Mouse (Mus musculus) thymus, postnatal 0 days (tissue): ENCODE measurements around the gene Magoh. TPM values are rescaled to one million over a fixed set of nuclear protein-coding genes. Genes with fewer than 3 reads are reported as not detected.
A peak's percentile ranks its signal among the peaks of the same experiment; 100 is the strongest.

ENCODE experiments used
- DNase-seq: peaks from one replicate; pipeline ENCODE4 v3.0.0-alpha.2; 2015; ENCODE audit warnings: low spot score
- polyA plus RNA-seq: library from polyadenylated mRNA; unstranded; fragments of >200 nt; fragmentation: Nextera tagmentation; extraction: Ambion mirVana; gene quantifications from 2 replicates; pipeline ENCODE4 v1.2.1, GENCODE M21; 2015

Magoh gene
- polyA plus RNA-seq, 1 experiment from 2014 or later = 293 TPM

DNA sequence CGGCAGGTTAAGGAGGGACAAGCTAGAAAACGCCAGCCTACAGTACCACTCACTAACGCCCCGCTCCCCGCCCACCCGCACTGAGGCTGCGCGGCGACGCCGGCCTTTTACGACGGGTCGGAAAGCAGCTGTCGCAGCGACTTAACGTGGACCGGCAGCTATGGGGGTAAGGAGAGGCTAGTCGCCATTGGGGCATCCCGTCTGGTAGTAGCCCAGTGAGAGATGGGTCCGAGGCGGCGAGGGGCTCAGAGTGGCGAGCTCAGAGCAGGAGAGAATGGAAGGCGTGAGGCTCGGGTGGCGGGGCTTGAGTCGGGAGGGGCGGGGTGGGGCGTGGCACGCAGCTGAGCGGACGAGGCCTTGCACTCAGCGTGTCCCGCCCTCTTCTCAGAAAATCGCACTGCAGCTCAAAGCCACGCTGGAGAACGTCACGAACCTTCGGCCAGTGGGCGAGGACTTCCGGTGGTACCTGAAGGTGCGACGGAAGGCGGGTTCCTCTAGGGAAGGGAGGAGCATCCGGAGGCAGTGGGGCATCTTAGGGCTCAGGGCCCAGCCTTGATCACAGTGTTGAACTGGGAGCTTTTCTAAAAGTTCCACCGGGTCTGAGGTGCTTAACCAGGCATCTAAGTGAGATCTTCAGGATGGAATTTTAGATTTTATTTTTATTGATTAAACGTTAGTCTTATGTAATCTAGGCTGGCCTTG lies 10.3 kb downstream of the Magoh start, which contains the start of gene 0610037L13Rik:
0610037L13Rik (plus strand) TSS at position 83 of the 702 bp plus-strand sequence.
- peak; percentile 95 for DNase-seq

DNA sequence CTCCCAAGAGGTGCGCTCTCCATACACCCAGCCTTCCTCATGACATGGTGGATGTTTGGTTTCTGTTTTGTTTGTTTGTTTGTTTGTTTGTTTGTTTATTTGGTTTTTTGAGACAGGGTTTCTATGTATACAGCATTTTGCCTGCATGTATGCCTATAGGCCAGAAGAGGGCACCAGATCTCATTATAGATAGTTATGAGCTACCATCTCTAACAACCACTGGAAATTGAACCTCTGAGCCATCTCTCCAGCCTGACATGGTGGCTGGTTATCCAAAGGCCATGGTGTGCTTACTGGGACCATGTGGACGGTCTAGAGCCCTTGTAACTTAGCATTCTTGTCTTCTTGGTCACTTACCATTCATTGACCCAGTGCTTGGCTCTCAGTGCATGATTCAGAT lies 13.1 kb downstream of the Magoh start:
- peak; percentile 34 for DNase-seq

DNA sequence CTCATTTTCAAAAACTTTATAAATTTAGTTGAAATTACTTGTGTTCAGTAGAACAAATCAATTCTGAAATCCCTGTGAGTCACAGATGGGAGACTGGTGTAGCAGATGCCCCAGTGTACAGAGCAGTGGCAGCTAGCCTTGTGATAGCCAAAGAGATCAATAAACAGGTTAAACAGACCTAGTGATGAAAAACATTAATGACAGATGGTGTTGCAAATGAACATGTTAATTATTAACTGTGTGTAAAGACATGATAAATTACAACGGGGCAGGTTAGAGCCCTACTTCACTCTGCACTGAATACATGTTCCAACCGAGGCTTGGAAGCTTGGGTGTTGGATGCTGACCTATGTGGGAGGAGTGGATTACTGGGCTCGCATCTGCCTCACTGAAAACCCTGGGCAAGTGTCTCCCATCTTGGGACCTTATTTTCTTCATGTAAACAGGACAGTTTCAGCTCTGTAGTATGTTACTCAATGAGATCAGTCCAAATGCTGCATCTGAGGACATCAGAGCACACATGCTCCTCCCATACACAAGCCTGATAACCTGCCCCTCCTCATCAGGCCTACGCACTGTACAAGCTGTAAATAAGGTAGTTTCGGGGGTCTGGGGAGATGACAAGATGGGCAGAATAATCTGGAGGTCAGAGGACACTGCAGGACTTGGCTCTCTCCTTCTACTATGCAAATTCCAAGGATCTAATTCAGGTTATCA lies 19.8 kb downstream of the Magoh start:
- DNase-seq = no peak

DNA sequence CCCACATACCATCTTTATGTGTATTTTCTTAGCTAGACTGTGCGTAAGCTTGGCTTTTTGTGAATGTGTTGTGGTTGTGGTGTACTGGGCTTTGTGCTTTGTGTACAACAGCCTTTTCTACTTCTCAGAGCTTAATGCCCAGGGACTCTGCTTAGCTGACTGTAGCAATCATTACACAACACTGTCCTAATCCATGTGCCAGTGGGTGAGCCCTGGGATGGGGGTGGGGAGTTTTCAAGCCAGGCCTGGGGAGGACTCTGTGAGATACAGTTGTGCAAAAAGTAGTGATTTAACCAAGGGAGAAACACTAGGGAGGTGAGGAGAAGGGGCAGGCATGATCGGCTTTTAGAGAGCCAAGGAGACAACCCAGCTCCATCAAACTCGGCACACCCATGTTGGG lies 20.7 kb downstream of the Magoh start:
- DNase-seq = no peak

DNA sequence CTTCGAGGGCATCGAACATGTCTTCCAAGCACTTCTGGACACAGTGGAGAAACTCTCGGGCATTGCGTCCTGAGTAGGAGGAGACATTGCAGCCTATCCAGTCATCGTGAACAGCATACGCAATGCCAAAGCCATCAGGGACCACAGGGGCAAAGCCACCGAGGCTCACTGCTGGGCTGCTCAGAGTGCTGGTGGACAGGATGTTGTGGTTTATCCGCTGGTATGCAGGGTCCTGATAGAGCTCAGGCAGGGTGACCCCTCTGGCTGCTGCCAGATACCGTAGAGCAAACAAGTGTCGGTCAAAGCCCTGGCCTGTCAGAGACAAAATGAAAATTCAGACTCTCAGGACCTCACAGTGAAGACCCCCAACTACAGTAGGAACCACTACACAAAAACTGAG lies 24.7 kb downstream of the Magoh start:
- no peak for DNase-seq

DNA sequence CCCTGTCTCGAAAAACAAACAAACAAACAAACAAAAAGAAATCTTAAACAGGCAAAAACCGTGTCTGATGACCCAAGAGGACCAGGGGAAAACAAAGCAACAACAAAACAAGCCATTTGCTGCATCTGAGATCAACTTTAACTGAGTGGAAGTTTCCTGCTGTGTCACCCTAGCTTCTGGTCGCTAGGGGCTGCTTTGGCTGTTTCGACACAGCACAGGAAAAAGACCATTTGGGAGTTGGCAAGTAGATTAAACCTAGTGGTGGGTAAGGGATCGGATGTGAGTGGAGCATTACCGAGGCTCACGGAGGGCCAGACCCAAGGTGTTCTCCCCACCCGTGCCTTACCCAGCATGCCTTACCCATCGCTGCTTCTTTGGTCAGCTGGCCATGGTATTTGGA lies 27.0 kb downstream of the Magoh start:
- DNase-seq = no peak

DNA sequence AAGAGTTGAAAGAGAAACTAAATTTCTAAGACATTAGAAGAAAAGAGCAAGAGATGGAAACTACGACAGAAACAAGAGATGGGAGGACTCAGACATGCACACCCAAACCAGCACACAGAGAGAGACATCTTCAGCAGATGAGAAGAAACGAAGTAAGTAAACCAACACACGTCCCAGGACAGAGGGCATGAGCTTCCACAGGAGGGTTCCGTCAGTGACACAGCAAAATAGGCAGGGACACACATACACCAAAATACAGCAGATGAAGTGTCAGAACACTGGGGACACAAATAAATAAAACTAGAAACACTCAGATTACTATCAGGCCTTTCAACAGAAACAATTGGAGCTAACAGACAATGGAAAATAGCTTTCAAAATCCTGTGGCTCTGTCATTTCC lies 30.5 kb downstream of the Magoh start:
- DNase-seq = no peak

DNA sequence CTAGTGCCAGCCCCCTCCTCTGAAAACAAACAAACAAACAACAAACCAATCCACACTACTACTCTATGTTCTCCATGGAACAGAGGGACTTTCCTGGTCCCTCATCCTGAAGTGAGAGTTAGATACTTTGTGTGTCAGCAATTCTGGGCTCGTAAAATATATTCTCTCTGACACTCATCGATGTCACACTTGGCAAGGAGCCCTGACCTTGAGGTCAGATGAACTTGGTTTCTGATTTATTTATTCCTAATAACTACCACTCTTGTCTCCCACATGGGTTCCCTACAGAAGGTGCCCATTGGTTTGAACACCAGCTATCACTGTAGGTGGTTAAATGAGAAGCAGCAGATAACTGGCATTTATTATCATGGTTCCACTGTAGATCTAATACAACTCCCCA lies 40.8 kb downstream of the Magoh start:
- DNase-seq = no peak

DNA sequence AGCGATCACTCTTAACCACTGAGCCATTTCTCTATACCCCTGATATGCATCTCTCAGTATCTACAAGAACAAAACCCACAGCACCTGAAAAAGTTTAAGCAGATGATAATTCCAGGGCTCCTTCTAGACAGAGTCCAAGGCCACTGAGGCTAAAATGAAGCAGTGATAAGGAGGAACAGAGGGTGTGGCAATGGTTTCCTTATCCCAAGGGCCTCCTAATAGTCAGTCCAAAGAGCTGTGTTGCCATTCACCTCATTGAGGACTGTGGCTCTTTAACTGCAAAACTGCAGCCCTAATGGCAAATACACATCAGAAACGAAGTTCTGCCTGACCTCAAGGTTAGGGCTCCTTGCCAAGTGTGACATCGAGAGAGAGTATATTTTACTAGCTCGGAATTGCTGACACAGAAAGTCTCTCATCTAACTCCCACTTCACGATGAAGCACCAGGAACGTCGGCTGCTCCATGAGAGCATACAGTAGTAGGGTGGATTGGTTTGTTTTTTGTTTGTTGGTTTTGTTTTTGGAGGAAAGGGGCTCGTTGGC lies 41.7 kb downstream of the Magoh start:
- no peak for DNase-seq

DNA sequence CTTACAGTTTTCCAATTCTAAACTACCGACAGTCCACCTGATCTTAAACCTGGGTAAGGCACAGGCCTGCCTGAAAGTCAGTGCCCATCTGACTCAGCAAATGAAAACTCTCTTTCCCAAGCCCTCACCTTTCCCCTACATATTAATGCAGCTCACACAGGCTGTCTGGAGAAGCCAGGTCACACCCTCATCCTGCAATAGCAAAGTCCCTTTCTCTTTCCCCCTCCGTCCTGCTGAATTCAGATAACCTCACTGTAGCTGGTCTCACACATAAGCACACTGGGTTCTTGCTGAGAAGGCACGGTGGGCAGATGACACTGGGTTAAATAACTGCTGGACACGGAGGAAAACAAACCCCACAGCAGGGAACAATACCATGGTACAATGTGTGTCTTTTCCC lies 42.4 kb downstream of the Magoh start:
- no peak for DNase-seq

DNA sequence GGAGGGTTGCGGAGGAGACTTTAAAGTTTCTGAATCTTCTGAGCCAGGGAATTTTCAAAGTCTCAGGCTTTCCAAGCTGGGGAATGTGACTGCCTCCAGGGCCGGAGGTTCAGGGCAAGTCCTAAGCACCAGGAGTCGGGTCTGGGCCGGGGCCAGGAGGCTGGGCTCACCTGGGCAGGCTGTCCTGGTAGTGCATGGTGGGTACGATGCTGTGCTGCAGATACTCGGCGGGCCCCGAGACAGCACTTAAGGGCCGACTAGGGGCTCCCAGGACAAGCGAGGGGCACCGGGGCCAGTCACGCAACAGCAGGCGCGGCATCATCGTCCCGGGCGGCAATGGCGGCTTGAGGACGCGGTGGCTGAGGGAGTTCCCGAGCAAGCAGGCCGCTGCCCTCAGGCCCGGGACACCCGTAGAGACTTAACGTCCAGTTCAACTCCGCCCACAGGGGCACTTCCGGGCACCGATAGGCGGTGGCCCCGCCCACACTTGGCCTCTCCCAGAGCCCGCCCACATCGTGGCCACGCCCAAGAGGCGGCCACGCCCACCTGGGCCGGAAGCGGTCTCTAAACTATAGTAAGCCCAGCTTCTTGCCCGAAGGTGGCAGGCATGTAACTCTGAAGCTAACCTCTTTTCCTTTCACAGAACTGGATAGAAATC lies 43.7 kb downstream of the Magoh start, which contains the start of gene Cpt2:
Cpt2 (minus strand) TSS at position 466 of the 658 bp plus-strand sequence.
- peak; percentile 96 for DNase-seq

DNA sequence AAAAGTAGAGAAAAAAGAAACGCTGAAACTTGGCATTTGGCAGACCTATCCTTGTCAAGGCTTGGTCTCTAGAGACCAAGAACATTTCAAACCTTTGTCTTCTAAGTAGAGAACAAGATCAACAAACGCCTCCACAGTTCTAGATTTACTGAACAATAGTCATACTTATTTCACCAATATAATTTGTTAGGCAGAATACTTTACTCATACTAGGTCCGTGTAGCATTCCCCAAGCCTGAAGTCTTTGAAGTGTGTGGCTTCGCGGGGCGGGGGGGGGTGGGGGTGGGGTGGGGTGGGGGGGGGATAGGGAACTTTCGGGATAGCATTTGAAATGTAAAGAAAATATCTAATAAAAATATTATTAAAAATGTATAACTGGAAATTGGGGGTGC lies 44.2 kb downstream of the Magoh start:
- no peak for DNase-seq

DNA sequence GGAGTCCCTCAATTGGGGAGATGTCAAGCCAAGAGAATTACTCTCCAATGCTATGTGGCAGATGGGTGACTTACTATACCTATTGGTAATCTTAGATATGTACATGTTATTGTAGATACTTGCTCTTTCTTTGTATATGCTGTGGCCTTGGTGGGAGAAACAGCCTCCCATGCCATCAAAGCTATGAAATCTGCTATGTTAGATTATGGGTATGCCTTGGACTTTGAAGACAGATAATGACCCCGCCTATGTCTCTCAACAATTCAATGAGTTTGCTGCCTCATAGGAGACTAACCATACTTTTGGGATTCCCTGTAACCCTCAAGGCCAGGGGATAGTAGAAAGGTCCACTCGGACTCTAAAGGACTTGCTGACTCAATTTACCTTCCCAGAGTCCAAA lies 48.7 kb downstream of the Magoh start:
- DNase-seq = no peak

DNA sequence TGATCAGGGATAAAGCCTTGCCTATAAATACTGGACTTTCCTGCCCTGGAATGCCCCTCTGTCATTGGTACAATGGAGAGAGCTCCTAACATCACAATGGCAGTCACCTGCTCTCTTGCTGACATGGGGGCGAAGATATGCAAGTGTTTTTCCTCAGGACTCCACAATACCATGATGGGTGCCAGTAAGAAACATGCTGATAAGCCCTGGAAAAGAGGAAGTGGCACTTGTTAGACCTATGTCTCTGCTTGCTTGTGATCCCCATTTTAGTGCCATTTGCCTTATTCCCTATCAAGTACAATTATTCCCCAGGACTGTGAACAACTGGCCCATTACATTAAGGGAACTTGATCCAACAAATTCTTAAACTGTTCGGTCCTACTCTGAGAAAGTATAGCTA lies 49.2 kb downstream of the Magoh start:
- no peak for DNase-seq

DNA sequence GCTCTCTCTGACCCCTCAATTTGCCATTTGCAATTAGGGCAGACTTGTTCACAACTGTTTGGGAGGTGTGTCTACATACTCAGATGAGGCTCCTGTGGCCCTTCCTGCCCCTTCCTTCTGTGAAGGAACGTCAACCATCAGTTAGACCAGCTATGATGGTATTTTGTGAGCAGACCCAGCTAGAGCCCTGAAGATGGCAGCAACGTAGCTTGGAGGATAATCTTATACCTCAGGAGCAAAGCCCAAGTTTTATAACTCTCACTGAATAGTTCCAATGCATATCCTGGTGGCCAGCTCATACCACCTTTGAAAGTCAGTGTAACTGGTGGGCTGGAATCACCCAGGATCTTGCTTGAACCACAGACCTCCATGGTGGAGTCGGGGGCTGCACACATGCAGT lies 51.9 kb downstream of the Magoh start:
- DNase-seq = no peak

DNA sequence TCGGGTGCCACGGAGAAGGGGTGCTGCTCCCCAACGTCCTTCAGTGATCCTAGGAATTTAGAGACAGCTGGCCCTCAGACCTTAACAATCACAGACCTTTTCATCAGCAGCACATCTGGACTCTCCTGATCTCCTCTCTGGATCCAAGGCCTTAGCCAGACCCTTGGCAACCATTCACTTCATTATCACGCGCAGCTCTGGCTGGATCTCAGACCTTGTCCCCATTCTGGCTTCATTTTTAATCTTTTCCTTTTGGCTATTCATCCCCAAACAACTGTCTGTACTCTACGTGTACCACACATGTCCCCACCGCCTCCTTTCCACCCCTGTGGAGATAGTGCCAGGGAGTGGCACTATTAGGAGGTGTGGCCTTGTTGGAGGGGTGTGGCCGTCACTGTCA lies 53.7 kb downstream of the Magoh start:
- no peak for DNase-seq

DNA sequence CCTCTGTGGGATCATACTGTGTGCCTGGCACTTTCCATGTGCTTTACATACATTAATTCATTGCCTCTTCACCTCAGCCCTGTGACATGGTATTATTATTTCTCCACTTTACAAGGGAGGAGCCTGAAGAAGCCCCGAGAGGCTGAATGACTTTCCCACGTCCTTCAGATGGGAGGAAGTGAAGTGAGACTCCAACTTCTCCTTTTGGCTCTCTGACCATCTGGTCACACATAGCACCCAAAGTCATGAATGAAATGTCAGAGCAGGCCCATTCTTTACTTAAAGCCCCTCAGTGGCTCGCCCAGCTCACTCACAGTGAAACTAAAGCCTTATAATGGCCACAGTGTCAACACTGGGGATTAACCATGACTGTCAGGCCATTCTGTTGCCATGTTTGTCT lies 55.7 kb downstream of the Magoh start:
- DNase-seq = no peak

Other genes starting within 250 kb of the Magoh start
- 0.30 and 0.43 TPM in 2 replicates for gene Dmrtb1, start 195.5 kb upstream of the Magoh start, polyA plus RNA-seq
- gene Lrp8, start 77.5 kb upstream of the Magoh start, polyA plus RNA-seq = 5.0 and 5.2 TPM in 2 replicates
- gene 0610037L13Rik, start 10.1 kb downstream of the Magoh start, polyA plus RNA-seq = 78.3 and 81.5 TPM in 2 replicates
- gene Cpt2, start 43.9 kb downstream of the Magoh start, polyA plus RNA-seq = 20.7 and 20.9 TPM in 2 replicates
- not detected in 2 replicates for gene Slc1a7, start 88.6 kb downstream of the Magoh start, polyA plus RNA-seq
- 0.32 and 0.36 TPM in 2 replicates for gene Podn, start 216.7 kb downstream of the Magoh start, polyA plus RNA-seq